Mouse (Mus musculus) forebrain, embryonic 11.5 days (tissue): ENCODE measurements around the gene Nfasc. TPM values are rescaled to one million over a fixed set of nuclear protein-coding genes. Genes with fewer than 3 reads are reported as not detected.

ENCODE experiments used
- ATAC-seq: fragments of 200-750 bp; cut with Nextera tagmentation; replicated peaks from 2 replicates; pipeline ENCODE4 v1.8.0; 2017; ENCODE audit warnings: moderate TSS enrichment; ENCODE audit not compliant: low FRiP score
- DNase-seq: peaks from one replicate; pipeline ENCODE4 v3.0.0-alpha.2; 2017; ENCODE audit warnings: low spot score
- H3K27ac ChIP-seq: fragments of 300-500 bp; sonication (generic); 2 replicates; pipeline ENCODE4 v1.5.1; 2014; ENCODE audit warnings: low read depth, low read length
- H3K27me3 ChIP-seq: fragments of 300-500 bp; sonication (generic); 2 replicates; pipeline ENCODE4 v1.6.1; 2014; ENCODE audit warnings: mild to moderate bottlenecking, low read length, mixed read lengths; ENCODE audit not compliant: control insufficient read depth, insufficient read depth
- H3K36me3 ChIP-seq: fragments of 300-500 bp; sonication (generic); 2 replicates; pipeline ENCODE4 v1.6.1; 2014; ENCODE audit warnings: mild to moderate bottlenecking, low read length, moderate library complexity, mixed read lengths; ENCODE audit not compliant: control insufficient read depth, insufficient read depth
- H3K4me1 ChIP-seq: fragments of 300-500 bp; sonication (generic); replicated peaks from 2 replicates; pipeline ENCODE4 v1.6.1; 2014; ENCODE audit warnings: low read length, mixed read lengths; ENCODE audit not compliant: control insufficient read depth, insufficient read depth
- H3K4me2 ChIP-seq: fragments of 300-500 bp; sonication (generic); 2 replicates; pipeline ENCODE4 v1.6.1; 2014; ENCODE audit warnings: low read depth, mild to moderate bottlenecking, low read length, moderate library complexity, mixed read lengths; ENCODE audit not compliant: severe bottlenecking
- H3K4me3 ChIP-seq: fragments of 300-500 bp; sonication (generic); 2 replicates; pipeline ENCODE4 v1.5.1; 2014; ENCODE audit warnings: low read depth, low read length
- H3K9ac ChIP-seq: fragments of 300-500 bp; sonication (generic); 2 replicates; pipeline ENCODE4 v1.6.1; 2014; ENCODE audit warnings: low read length
- H3K9me3 ChIP-seq: fragments of 300-500 bp; sonication (generic); 2 replicates; pipeline ENCODE4 v1.6.1; 2016; ENCODE audit warnings: low read length, mixed read lengths; ENCODE audit not compliant: control insufficient read depth
- WGBS: fragments of 180-500 bp; shearing (Covaris S2); extraction: QIAGEN DNeasy Blood & Tissue Kit; methylation state at CpG from one replicate; pipeline ENCODE4 v1.1.7; 2014; 5-methylcytosine and 5-hydroxymethylcytosine counted together
- polyA plus RNA-seq: library from polyadenylated mRNA; unstranded; fragments of >200 nt; fragmentation: Nextera tagmentation; extraction: Ambion mirVana; gene quantifications from 2 replicates; pipeline ENCODE4 v1.2.1, GENCODE M21; 2014

Gene Nfasc
- polyA plus RNA-seq, 1 experiment from 2014 or later = 19.9 TPM

DNA sequence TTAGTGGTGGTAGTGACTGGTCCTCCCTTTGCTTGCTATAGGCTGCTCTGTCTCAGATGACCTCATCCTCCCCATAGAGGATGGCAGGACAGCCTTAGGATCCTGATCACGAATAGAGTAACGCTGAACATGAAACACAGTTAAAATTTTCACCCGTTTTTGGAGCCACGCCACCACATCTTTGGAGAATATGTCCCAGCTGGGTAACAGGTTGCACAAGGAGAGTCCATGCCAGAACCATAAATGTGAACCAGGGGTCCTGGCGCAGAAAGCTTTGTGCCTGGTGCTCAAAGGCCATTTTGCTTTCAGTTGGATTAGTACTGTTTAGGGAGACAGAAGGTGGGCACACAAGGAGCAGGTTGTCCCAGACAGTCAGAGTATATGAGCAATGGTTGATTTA, 143.6 kb downstream of the Nfasc start:
- no peak for DNase-seq
- H3K36me3 ChIP-seq = no peaks in the 10 kb centered on the region
- no peak overlapping the region for H3K27ac ChIP-seq
- H3K9me3 ChIP-seq = no peaks in the 10 kb centered on the region
- no peak for ATAC-seq
- H3K4me2 ChIP-seq = no peak overlapping the region
- H3K4me1 ChIP-seq = no peaks in the 10 kb centered on the region; the same call in 1 of the 2 replicates
- H3K4me3 ChIP-seq = no peak overlapping the region
- WGBS = 92% methylated on average over 5 of the region's 5 CpGs
- no peaks in the 10 kb centered on the region for H3K27me3 ChIP-seq
- no peak overlapping the region for H3K9ac ChIP-seq

DNA sequence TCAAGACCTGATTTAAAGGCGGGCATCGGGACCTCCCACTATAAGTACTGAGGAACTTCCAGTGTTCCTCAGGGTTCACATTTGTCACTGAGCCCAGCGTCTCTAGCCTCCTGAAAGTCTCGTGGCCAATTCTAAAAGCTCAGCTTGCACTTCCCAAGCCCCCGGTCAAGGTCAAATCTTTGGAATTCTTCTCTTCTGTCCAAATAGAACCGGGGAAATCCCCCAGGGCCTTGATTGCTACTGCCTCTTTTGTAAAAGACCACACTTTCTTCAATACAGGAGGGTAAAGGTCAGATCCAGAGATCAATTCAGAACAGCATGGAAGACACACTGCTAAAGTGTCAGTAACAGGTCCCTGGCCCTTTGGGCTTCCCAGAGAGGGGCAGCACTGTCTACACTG, 145.9 kb downstream of the Nfasc start:
- DNase-seq = no peak
- no peak overlapping the region for H3K27ac ChIP-seq
- no peaks in the 10 kb centered on the region for H3K9me3 ChIP-seq
- WGBS = 48% methylated on average over 6 of the region's 6 CpGs
- no peaks in the 10 kb centered on the region for H3K27me3 ChIP-seq
- no peak for ATAC-seq
- no peaks in the 10 kb centered on the region for H3K36me3 ChIP-seq
- H3K4me1 ChIP-seq = no peaks in the 10 kb centered on the region; the same call in 1 of the 2 replicates
- H3K4me3 ChIP-seq = no peak overlapping the region
- H3K4me2 ChIP-seq = no peak overlapping the region
- no peak overlapping the region for H3K9ac ChIP-seq

DNA sequence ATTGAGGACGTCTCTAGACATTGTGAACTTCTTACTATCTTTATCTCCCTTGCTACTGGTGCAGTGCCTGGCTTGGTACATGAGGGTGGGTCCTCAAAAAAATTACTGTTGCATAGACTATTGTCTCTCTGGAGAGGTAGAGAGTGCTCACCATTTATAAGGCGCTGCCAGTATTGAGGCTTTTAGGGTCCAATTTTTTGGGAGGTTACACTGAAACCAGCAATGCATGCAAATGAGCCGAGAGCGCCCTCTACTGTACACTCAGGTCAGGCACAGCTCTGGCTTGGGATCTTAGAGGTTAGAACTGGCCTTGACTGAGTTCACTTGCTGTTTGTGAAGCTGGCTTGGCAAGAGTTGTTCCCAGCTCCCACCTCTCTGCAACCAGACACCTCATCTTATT, 147.0 kb downstream of the Nfasc start:
- Histone ChIP-seq H3K9ac (no peak overlapping the region), H3K4me2 (no peak overlapping the region), H3K9me3 (no peaks in the 10 kb centered on the region), H3K4me3 (no peak overlapping the region), H3K27me3 (no peaks in the 10 kb centered on the region), H3K27ac (no peak overlapping the region), H3K36me3 (no peaks in the 10 kb centered on the region), H3K4me1 (no peaks in the 10 kb centered on the region; the same call in 1 of the 2 replicates)
- WGBS = 10% methylated on average over 4 of the region's 4 CpGs
- DNase-seq = peak; percentile 86
- peak; percentile 54; the same call in 1 of the 2 replicates for ATAC-seq

DNA sequence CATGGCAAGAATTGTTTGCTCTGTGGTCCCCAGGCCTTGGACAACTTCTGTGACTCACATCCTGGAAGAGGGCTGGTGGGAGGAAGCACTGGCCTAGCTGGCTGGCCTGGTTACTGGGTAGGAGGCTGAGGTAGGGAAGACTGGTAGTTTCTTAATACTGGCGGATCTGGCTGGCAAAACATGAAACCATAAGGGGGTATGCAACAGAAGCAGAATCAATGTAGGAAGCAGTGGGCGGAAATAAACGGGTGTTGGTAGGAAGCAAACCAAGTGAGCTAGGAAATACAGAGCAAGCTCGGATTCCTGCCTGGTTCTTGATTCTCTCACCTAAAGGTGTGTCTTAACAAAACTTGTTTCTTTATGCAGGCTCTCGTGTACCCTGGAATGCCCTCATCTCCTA, 149.5 kb downstream of the Nfasc start:
- no peaks in the 10 kb centered on the region for H3K9me3 ChIP-seq
- H3K4me1 ChIP-seq = no peaks in the 10 kb centered on the region; the same call in 1 of the 2 replicates
- no peak overlapping the region for H3K4me2 ChIP-seq
- ATAC-seq (no peak), DNase-seq (no peak)
- WGBS = 97% methylated on average over 5 of the region's 5 CpGs
- H3K27me3 ChIP-seq = no peaks in the 10 kb centered on the region
- H3K9ac ChIP-seq = no peak overlapping the region
- no peak overlapping the region for H3K27ac ChIP-seq
- no peaks in the 10 kb centered on the region for H3K36me3 ChIP-seq
- no peak overlapping the region for H3K4me3 ChIP-seq

DNA sequence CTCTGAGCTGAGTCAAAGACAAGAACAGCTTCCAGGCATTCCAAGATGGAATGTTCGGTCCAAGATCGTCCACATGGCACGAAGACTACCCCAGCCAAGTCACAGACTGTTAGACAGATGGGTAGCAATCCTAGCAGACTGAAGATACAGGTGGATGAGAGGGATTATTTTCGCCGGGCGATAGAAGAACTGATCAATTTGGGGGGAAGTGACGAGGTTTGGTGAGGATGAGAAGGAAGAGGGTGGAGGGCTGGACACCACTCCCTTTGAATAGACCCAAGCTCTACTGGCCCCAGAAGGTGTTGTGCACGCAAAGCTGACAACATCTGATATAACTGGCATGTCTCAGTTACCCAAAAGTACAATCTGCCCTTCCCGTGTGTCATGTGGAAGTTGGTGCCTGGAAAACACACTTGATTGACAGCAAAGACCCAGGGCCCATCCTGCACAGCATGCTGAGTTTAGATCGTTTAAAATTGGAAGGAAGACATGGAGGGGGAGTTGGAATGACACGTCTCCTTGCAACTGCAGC, 150.1 kb downstream of the Nfasc start:
- 89% methylated on average over 11 of the region's 11 CpGs for WGBS
- ATAC-seq = no peak
- H3K4me3 ChIP-seq = no peak overlapping the region
- H3K27me3 ChIP-seq = no peaks in the 10 kb centered on the region
- H3K9ac ChIP-seq = no peak overlapping the region
- DNase-seq = no peak
- no peaks in the 10 kb centered on the region for H3K9me3 ChIP-seq
- no peaks in the 10 kb centered on the region for H3K36me3 ChIP-seq
- no peak overlapping the region for H3K4me2 ChIP-seq
- H3K4me1 ChIP-seq = no peaks in the 10 kb centered on the region; the same call in 1 of the 2 replicates
- no peak overlapping the region for H3K27ac ChIP-seq

DNA sequence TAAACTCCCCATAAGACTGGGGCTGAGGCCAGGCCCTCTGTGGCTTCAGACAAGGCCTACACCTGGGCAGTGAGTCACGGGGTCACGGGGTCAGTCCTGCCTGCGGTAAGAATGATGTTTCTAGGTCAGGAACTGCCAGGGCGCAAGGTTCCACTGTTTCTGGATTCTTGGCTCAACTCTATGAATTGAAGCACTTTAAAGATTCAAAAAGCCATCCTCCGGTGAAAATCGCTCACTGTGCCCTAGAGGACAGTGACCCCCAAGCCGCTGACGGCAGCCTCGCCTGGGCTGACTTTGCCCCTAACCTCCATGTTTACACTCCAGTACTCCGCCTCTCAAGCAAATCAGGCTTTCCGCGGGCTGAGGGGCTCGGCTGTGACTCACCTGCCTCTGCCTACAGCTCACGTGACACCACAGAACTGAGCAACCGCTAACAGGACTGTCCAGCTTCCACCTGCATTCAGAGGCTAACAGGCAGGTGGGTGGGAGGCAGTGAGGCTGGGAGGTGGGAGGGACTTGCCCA, 154.9 kb downstream of the Nfasc start:
- ATAC-seq (no peak), DNase-seq (no peak)
- no peaks in the 10 kb centered on the region for H3K27me3 ChIP-seq
- H3K9ac ChIP-seq = no peak overlapping the region
- H3K27ac ChIP-seq = no peak overlapping the region
- WGBS = 48% methylated on average over 15 of the region's 15 CpGs
- H3K4me2 ChIP-seq = no peak overlapping the region
- no peaks in the 10 kb centered on the region for H3K36me3 ChIP-seq
- peaks cover 29% of the 10 kb centered on the region for H3K4me1 ChIP-seq
- no peaks in the 10 kb centered on the region for H3K9me3 ChIP-seq
- no peak overlapping the region for H3K4me3 ChIP-seq

DNA sequence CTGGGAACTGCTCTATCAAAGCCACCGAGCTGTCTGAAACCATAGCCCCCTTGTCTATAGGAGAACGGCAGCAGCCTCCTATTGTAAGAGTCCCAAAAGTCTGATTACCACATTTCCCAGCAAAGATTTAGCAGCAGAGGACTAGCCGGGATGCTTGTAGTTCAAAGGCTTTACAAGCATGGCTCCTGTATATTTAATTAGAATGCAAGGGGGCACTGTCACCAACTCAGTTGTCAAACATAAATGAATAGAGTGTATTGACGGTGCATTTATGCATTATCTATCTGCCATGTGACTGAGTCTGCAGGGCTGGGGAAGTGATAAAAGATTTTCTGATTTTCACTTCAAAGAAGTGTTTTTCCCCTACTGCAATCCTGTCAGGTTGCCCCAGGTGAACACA, 156.2 kb downstream of the Nfasc start:
- no peaks in the 10 kb centered on the region for H3K36me3 ChIP-seq
- H3K4me1 ChIP-seq = peaks cover 34% of the 10 kb centered on the region
- H3K9me3 ChIP-seq = no peaks in the 10 kb centered on the region
- 34% methylated on average over 4 of the region's 4 CpGs for WGBS
- H3K27me3 ChIP-seq = no peaks in the 10 kb centered on the region
- peak overlapping the region; percentile 19; the same call in 1 of the 2 replicates for H3K27ac ChIP-seq
- 0 out of 2 replicates have a peak overlapping the region, but pooled peaks have one; percentile 16 for H3K9ac ChIP-seq
- H3K4me2 ChIP-seq = no peak overlapping the region
- no peak for DNase-seq
- ATAC-seq = no peak
- H3K4me3 ChIP-seq = no peak overlapping the region

DNA sequence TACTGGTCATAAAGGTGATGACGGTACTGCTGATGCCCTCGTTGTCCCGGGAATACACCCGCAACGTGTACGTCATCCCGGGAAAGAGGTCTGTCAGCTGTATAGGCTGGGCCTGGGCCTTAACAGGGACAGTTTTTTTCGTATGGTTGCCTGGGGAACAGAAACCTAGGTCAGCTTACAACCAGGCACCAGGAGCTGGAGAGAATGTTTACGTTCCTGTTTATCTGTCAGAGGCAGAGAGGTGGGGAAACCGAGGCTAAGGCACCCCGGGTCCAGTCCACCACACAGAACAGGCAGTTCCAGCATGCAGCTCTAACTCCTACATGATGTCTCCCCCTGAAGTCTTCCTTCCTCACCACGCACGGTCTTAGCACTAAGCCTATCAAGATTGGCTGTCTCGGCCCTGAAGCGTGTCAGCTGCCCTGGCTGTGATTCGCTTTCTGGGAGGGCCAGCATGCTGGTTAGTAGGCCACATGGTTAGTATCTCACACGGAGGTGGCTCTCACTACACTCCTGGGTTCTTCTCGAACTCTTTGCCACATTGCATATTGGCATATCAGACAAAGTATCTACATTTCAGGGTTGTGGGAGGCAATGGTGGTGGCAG, 158.5 kb downstream of the Nfasc start:
- Histone ChIP-seq H3K4me2 (no peak overlapping the region), H3K9me3 (no peaks in the 10 kb centered on the region), H3K4me1 (peaks cover 34% of the 10 kb centered on the region), H3K27ac (peak overlapping the region; percentile 78), H3K4me3 (no peak overlapping the region), H3K27me3 (no peaks in the 10 kb centered on the region), H3K36me3 (no peaks in the 10 kb centered on the region), H3K9ac (peak overlapping the region; percentile 39; the same call in 1 of the 2 replicates)
- 84% methylated on average over 18 of the region's 18 CpGs for WGBS
- DNase-seq (no peak), ATAC-seq (no peak)
